Mouse (Mus musculus): ENCODE data around the gene Gucy2f.

- TF ChIP-seq CTCF (IDR thresholded peaks at IDR 0.05; ENCODE audit: borderline replicate concordance, insufficient read depth, low read length), result no peak
- TF ChIP-seq POLR2A (IDR thresholded peaks at IDR 0.05; ENCODE audit: low read depth, low read length), result no peak
Measured at GRCm38 (mm10) chrX:142196831-142197230, at the start of gene Gucy2f.
